Mouse (Mus musculus) liver, embryonic 15.5 days (tissue): Measurements from ENCODE around the gene Gprc5d. TPM values are rescaled to one million over a fixed set of nuclear protein-coding genes. Genes with fewer than 3 reads are reported as not detected.
A peak's percentile ranks its signal among the peaks of the same experiment; 100 is the strongest.

Experiments used
- ATAC-seq: fragments of 200-750 bp; cut with Nextera tagmentation; 2 replicates; pipeline ENCODE4 v1.8.0; 2017; ENCODE audit warnings: moderate number of reproducible peaks, mild to moderate bottlenecking, moderate library complexity; ENCODE audit not compliant: insufficient read depth
- H3K27ac ChIP-seq: fragments of 300-500 bp; sonication (generic); replicated peaks from 2 replicates; pipeline ENCODE4 v1.5.1; 2015; ENCODE audit warnings: mild to moderate bottlenecking, inconsistent platforms
- H3K27me3 ChIP-seq: fragments of 300-500 bp; sonication (generic); 2 replicates; pipeline ENCODE4 v1.6.1; 2015; ENCODE audit warnings: mild to moderate bottlenecking, inconsistent platforms
- H3K36me3 ChIP-seq: fragments of 300-500 bp; sonication (generic); replicated peaks from 2 replicates; pipeline ENCODE4 v1.6.1; 2015; ENCODE audit warnings: moderate library complexity, mild to moderate bottlenecking, inconsistent platforms
- H3K4me1 ChIP-seq: fragments of 300-500 bp; sonication (generic); replicated peaks from 2 replicates; pipeline ENCODE4 v1.6.1; 2015; ENCODE audit warnings: inconsistent platforms
- H3K4me2 ChIP-seq: fragments of 300-500 bp; sonication (generic); 2 replicates; pipeline ENCODE4 v1.6.1; 2015; ENCODE audit warnings: moderate library complexity, mild to moderate bottlenecking, inconsistent platforms
- H3K4me3 ChIP-seq: fragments of 300-500 bp; sonication (generic); replicated peaks from 2 replicates; pipeline ENCODE4 v1.5.1; 2015; ENCODE audit warnings: mild to moderate bottlenecking, inconsistent platforms
- H3K9ac ChIP-seq: fragments of 300-500 bp; sonication (generic); 2 replicates; pipeline ENCODE4 v1.6.1; 2015; ENCODE audit warnings: moderate library complexity, mild to moderate bottlenecking, inconsistent platforms
- H3K9me3 ChIP-seq: fragments of 300-500 bp; sonication (generic); replicated peaks from 2 replicates; pipeline ENCODE4 v1.6.1; 2016; ENCODE audit warnings: inconsistent platforms
- WGBS: fragments of 180-500 bp; shearing (Covaris S2); methylation state at CpG from one replicate; pipeline ENCODE4 v1.1.7; 2015; ENCODE audit warnings: mixed read lengths; ENCODE audit not compliant: insufficient replicate concordance; 5-methylcytosine and 5-hydroxymethylcytosine counted together
- polyA plus RNA-seq: library from polyadenylated mRNA; unstranded; fragments of >200 nt; fragmentation: Nextera tagmentation; extraction: Ambion mirVana; gene quantifications from 2 replicates; pipeline ENCODE4 v1.2.1, GENCODE M21; 2015

Gene Gprc5d
- polyA plus RNA-seq, 1 experiment from 2014 or later, result 0.15 TPM

DNA sequence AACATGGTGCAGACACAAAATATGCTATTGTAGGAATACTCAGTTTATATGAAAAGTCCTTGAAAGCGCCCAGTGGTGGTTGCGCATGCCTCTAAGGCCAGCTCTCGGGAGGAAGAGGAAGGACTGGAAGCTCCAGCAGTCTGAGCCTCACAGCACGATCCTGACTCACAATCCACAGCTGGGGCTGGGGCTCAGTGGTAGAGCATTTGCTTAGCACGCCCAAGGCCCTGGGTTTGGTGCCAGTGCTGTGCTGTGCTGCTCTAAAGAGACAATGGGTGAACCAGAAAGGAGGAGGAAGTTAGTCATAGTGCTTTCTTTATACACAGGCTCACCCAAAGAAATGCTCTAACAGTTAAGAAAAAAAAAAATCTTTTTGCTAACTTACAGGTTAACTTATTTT is 35.6 kb upstream of the Gprc5d start:
- Histone ChIP-seq H3K4me2 (no peak overlapping the region), H3K9me3 (no peaks in the 10 kb centered on the region), H3K27me3 (no peaks in the 10 kb centered on the region), H3K27ac (no peak overlapping the region), H3K4me1 (peaks cover 28% of the 10 kb centered on the region), H3K4me3 (no peak overlapping the region), H3K9ac (no peak overlapping the region), H3K36me3 (peaks cover 88% of the 10 kb centered on the region)
- no peak for ATAC-seq
- 75% methylated on average over 5 of the region's 5 CpGs for WGBS

- H3K4me1 ChIP-seq, result peaks cover 4% of the 10 kb centered on the region; the same call in 1 of the 2 replicates
- WGBS, result 19% methylated on average over 5 of the region's 5 CpGs
- no peak overlapping the region for H3K9ac ChIP-seq
- no peaks in the 10 kb centered on the region for H3K27me3 ChIP-seq
- no peak overlapping the region for H3K27ac ChIP-seq
- no peak for ATAC-seq
- H3K36me3 ChIP-seq, result peaks cover 95% of the 10 kb centered on the region
- H3K9me3 ChIP-seq, result no peaks in the 10 kb centered on the region
- no peak overlapping the region for H3K4me2 ChIP-seq
- no peak overlapping the region for H3K4me3 ChIP-seq
These were observed 32.2 kb upstream of the Gprc5d start for GRCm38 (mm10) chr6:135150311-135150710.

DNA sequence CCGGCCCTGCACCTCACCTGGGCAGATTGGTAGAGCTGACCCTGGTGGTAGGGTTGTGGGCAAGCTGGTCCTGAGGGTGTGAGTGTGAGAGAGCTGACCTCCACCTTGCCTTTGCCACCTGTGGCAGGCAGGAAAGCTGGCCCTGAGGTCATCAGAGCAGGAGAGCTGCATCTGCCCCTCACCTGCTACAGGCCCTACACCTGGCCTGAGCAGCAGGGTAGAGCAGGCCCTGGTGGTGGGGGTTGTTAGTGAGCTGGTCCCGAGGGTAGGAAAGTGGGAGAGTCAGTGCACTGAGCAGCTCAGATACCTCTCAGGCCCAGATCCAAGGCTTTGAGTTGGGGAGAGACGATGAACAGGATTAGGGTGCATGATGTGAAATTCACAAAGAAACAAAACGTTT is 31.6 kb upstream of the Gprc5d start:
- 81% methylated on average over 4 of the region's 4 CpGs for WGBS
- Histone ChIP-seq H3K36me3 (peaks cover 95% of the 10 kb centered on the region), H3K9ac (no peak overlapping the region), H3K9me3 (no peaks in the 10 kb centered on the region), H3K27me3 (no peaks in the 10 kb centered on the region), H3K27ac (no peak overlapping the region), H3K4me3 (no peak overlapping the region), H3K4me2 (no peak overlapping the region), H3K4me1 (no peaks in the 10 kb centered on the region; the same call in 1 of the 2 replicates)
- no peak for ATAC-seq

DNA sequence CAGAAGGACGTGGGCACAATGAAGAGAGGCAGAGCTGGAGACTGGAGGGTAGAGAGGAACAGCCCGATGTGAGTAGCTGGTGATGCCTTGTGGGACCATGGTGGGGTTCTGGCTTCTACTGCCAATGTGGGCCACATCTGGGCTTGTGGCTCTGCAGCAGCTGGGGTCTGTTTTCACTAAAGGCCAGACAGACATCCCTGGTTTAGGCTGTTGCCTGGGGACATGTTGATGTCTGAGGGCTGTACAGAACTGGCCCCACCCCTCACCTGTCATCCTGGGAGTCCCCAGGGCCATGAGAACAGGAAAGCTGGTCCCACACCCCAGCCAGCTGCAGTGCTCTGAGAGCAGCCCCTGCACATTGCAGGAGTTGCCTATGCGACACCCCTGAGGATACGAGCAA is 31.1 kb upstream of the Gprc5d start:
- Histone ChIP-seq H3K4me2 (no peak overlapping the region), H3K4me1 (no peaks in the 10 kb centered on the region; the same call in 1 of the 2 replicates), H3K9me3 (no peaks in the 10 kb centered on the region), H3K36me3 (peaks cover 95% of the 10 kb centered on the region), H3K27me3 (no peaks in the 10 kb centered on the region), H3K27ac (no peak overlapping the region), H3K9ac (no peak overlapping the region), H3K4me3 (no peak overlapping the region)
- WGBS, result 78% methylated on average over 4 of the region's 4 CpGs
- ATAC-seq, result no peak

GRCm38 (mm10) chr6:135148506-135148905 is 30.4 kb upstream of the Gprc5d start:
- no peak overlapping the region for H3K27ac ChIP-seq
- no peak overlapping the region for H3K4me3 ChIP-seq
- H3K4me2 ChIP-seq, result no peak overlapping the region
- H3K27me3 ChIP-seq, result no peaks in the 10 kb centered on the region
- peak; percentile 25; the same call in 1 of the 2 replicates for ATAC-seq
- no peaks in the 10 kb centered on the region for H3K9me3 ChIP-seq
- peaks cover 96% of the 10 kb centered on the region for H3K36me3 ChIP-seq
- H3K9ac ChIP-seq, result no peak overlapping the region
- no peaks in the 10 kb centered on the region; the same call in 1 of the 2 replicates for H3K4me1 ChIP-seq
- WGBS, result 51% methylated on average over 1 of the region's 1 CpGs

GRCm38 (mm10) chr6:135145976-135146375 is 27.9 kb upstream of the Gprc5d start:
- peaks cover 96% of the 10 kb centered on the region for H3K36me3 ChIP-seq

GRCm38 (mm10) chr6:135144516-135144915 is 26.4 kb upstream of the Gprc5d start:
- 4% methylated on average over 3 of the region's 3 CpGs for WGBS
- H3K4me1 ChIP-seq, result no peaks in the 10 kb centered on the region
- H3K4me2 ChIP-seq, result no peak overlapping the region
- H3K9ac ChIP-seq, result no peak overlapping the region
- no peak overlapping the region for H3K4me3 ChIP-seq
- no peaks in the 10 kb centered on the region for H3K27me3 ChIP-seq
- no peaks in the 10 kb centered on the region for H3K9me3 ChIP-seq
- no peak overlapping the region for H3K27ac ChIP-seq
- H3K36me3 ChIP-seq, result peaks cover 99% of the 10 kb centered on the region
- no peak for ATAC-seq

More at GRCm38 (mm10) chr6:135145976-135146375, 27.9 kb upstream of the Gprc5d start:
- no peak overlapping the region for H3K27ac ChIP-seq
- H3K9me3 ChIP-seq, result no peaks in the 10 kb centered on the region
- 82% methylated on average over 5 of the region's 5 CpGs for WGBS
- no peak overlapping the region for H3K4me3 ChIP-seq
- H3K27me3 ChIP-seq, result no peaks in the 10 kb centered on the region
- no peak overlapping the region for H3K4me2 ChIP-seq
- no peak for ATAC-seq
- no peak overlapping the region for H3K9ac ChIP-seq
- no peaks in the 10 kb centered on the region; the same call in 1 of the 2 replicates for H3K4me1 ChIP-seq

- no peak overlapping the region for H3K4me3 ChIP-seq
- no peak overlapping the region for H3K4me2 ChIP-seq
- no peaks in the 10 kb centered on the region for H3K9me3 ChIP-seq
- H3K36me3 ChIP-seq, result peaks cover 99% of the 10 kb centered on the region
- WGBS, result 85% methylated on average over 5 of the region's 5 CpGs
- no peak overlapping the region for H3K27ac ChIP-seq
- ATAC-seq, result no peak
- H3K9ac ChIP-seq, result no peak overlapping the region
- no peaks in the 10 kb centered on the region for H3K27me3 ChIP-seq
- no peaks in the 10 kb centered on the region for H3K4me1 ChIP-seq
These were observed 25.1 kb upstream of the Gprc5d start for GRCm38 (mm10) chr6:135143151-135143550.

GRCm38 (mm10) chr6:135141451-135142147 is 23.5 kb upstream of the Gprc5d start:
- no peak overlapping the region for H3K4me2 ChIP-seq
- H3K27ac ChIP-seq, result no peak overlapping the region
- H3K4me3 ChIP-seq, result no peak overlapping the region
- 77% methylated on average over 16 of the region's 16 CpGs for WGBS
- ATAC-seq, result no peak
- no peak overlapping the region for H3K9ac ChIP-seq
- H3K9me3 ChIP-seq, result no peaks in the 10 kb centered on the region
- peaks cover 99% of the 10 kb centered on the region for H3K36me3 ChIP-seq
- H3K27me3 ChIP-seq, result no peaks in the 10 kb centered on the region
- H3K4me1 ChIP-seq, result no peaks in the 10 kb centered on the region

DNA sequence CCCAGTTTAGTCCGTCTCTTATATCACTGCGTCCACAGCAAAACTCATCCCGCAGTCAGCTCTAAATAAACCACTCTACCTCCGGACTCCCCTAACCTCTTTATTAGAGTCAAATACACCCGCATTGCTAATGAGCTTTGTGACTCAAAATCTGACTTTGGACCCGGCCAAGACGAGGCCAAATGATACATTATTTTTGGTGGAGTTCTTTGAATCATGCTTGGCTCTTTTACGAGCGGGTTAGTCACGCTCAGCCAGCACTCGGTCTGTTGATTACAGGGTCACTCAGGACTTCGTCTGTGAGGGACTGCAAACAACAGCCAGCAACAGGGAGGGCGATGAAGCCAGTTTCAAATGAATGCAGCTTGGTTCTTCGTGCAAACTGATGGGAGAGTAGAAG is 20.7 kb upstream of the Gprc5d start:
- H3K4me2 ChIP-seq, result no peak overlapping the region
- H3K4me1 ChIP-seq, result no peaks in the 10 kb centered on the region
- no peak overlapping the region for H3K9ac ChIP-seq
- H3K36me3 ChIP-seq, result peaks cover 98% of the 10 kb centered on the region
- H3K9me3 ChIP-seq, result no peaks in the 10 kb centered on the region
- H3K27ac ChIP-seq, result no peak overlapping the region
- no peaks in the 10 kb centered on the region for H3K27me3 ChIP-seq
- ATAC-seq, result no peak
- H3K4me3 ChIP-seq, result no peak overlapping the region
- WGBS, result 88% methylated on average over 14 of the region's 14 CpGs

GRCm38 (mm10) chr6:135138207-135138606 is 20.1 kb upstream of the Gprc5d start:
- H3K27me3 ChIP-seq, result no peaks in the 10 kb centered on the region
- no peaks in the 10 kb centered on the region for H3K4me1 ChIP-seq
- no peak overlapping the region for H3K4me2 ChIP-seq
- no peak overlapping the region for H3K27ac ChIP-seq
- no peak overlapping the region for H3K4me3 ChIP-seq
- no peak overlapping the region for H3K9ac ChIP-seq
- no peaks in the 10 kb centered on the region for H3K9me3 ChIP-seq
- WGBS, result 77% methylated on average over 7 of the region's 7 CpGs
- peaks cover 97% of the 10 kb centered on the region for H3K36me3 ChIP-seq
- ATAC-seq, result no peak

GRCm38 (mm10) chr6:135137736-135138135 is 19.7 kb upstream of the Gprc5d start:
- WGBS, result 84% methylated on average over 9 of the region's 9 CpGs
- ATAC-seq, result no peak
- Histone ChIP-seq H3K4me2 (no peak overlapping the region), H3K4me1 (no peaks in the 10 kb centered on the region), H3K27ac (no peak overlapping the region), H3K4me3 (no peak overlapping the region), H3K36me3 (peaks cover 95% of the 10 kb centered on the region), H3K9ac (no peak overlapping the region), H3K27me3 (no peaks in the 10 kb centered on the region), H3K9me3 (no peaks in the 10 kb centered on the region)
